In genomic region chr1:36323746-36324448, GRCm38 (mm10) we compare ENCODE assay signal across 8 mouse cellular contexts. TPM values are rescaled to one million over a fixed set of nuclear protein-coding genes. Genes with fewer than 3 reads are reported as not detected.
DNase-seq lines count a peak whose midpoint lies in the region; ATAC-seq and TF ChIP-seq lines count a peak whose summit lies in the region.

No protein-coding gene starts in this region.

- 44% methylated on average over 8 of the region's 8 CpGs for WGBS in heart, embryonic 11.5 days (ENCODE audit: insufficient replicate concordance)
- 34% methylated on average over 8 of the region's 8 CpGs for WGBS in heart, embryonic 14.5 days
- 25% methylated on average over 8 of the region's 8 CpGs for WGBS in stomach, postnatal 0 days

- H3K4me3 ChIP-seq in heart, embryonic 11.5 days (ENCODE audit: low read depth, low read length): no peak overlapping the region
- no peak overlapping the region for H3K4me3 ChIP-seq in ES-Bruce4 (ENCODE audit: low read depth, low read length)
- H3K4me3 ChIP-seq in heart, embryonic 14.5 days (ENCODE audit: control insufficient read depth in 1 of 2, insufficient read depth in 1 of 2, low read depth in 1 of 2, low read length in 2 of 2): no peak overlapping the region
- H3K4me3 ChIP-seq in stomach, postnatal 0 days (ENCODE audit: low read depth, low read length): no peak overlapping the region

- H3K36me3 ChIP-seq in heart, embryonic 11.5 days (ENCODE audit: control insufficient read depth, insufficient read depth, low read length): peaks cover 3% of the 10 kb centered on the region; the same call in 1 of the 2 replicates
- H3K36me3 ChIP-seq in ES-Bruce4 (ENCODE audit: control insufficient read depth, insufficient read depth, low read length, poor library complexity, severe bottlenecking): no peaks in the 10 kb centered on the region
- peaks cover 40% of the 10 kb centered on the region for H3K36me3 ChIP-seq in heart, embryonic 14.5 days (ENCODE audit: control insufficient read depth, insufficient read depth, low read length)
- H3K36me3 ChIP-seq in stomach, postnatal 0 days (ENCODE audit: control insufficient read depth, insufficient read depth, low read length): no peaks in the 10 kb centered on the region; the same call in 1 of the 2 replicates

- H3K27ac ChIP-seq in heart, embryonic 11.5 days (ENCODE audit: low read depth, low read length): no peak overlapping the region
- no peak overlapping the region for H3K27ac ChIP-seq in ES-Bruce4 (ENCODE audit: insufficient read depth, low read length)
- no peak overlapping the region for H3K27ac ChIP-seq in heart, embryonic 14.5 days (replicated peaks in 1 of 2; ENCODE audit: control insufficient read depth in 1 of 2, insufficient read depth in 1 of 2, low read depth in 2 of 2, low read length in 2 of 2)
- no peak overlapping the region for H3K27ac ChIP-seq in stomach, postnatal 0 days (replicated peaks)

- TF ChIP-seq POLR2A in ES-Bruce4 (IDR thresholded peaks at IDR 0.05; ENCODE audit: insufficient read depth, low read length): no peak

- no peak overlapping the region for H3K9ac ChIP-seq in heart, embryonic 11.5 days (ENCODE audit: low read depth, low read length)
- H3K9ac ChIP-seq in ES-Bruce4 (ENCODE audit: low read depth, poor library complexity, severe bottlenecking): no peak overlapping the region
- H3K9ac ChIP-seq in heart, embryonic 14.5 days (ENCODE audit: low read length): no peak overlapping the region
- H3K9ac ChIP-seq in stomach, postnatal 0 days (ENCODE audit: low read length): no peak overlapping the region

- no peak for ATAC-seq in heart, embryonic 11.5 days (replicated peaks; ENCODE audit: insufficient number of reproducible peaks, low FRiP score, low TSS enrichment)
- ATAC-seq in common myeloid progenitor, adult 5-6 weeks (replicated peaks; ENCODE audit: low read depth, poor library complexity, severe bottlenecking): peak; percentile 77
- peak; percentile 25; the same call in 1 of the 2 replicates for ATAC-seq in heart, embryonic 14.5 days (ENCODE audit: insufficient number of reproducible peaks, insufficient read depth, low FRiP score, low read depth)
- ATAC-seq in stomach, postnatal 0 days (ENCODE audit: low FRiP score, low TSS enrichment): peak; percentile 70

- H3K27me3 ChIP-seq in heart, embryonic 11.5 days (ENCODE audit: control insufficient read depth, insufficient read depth, low read length): no peaks in the 10 kb centered on the region
- H3K27me3 ChIP-seq in ES-Bruce4 (ENCODE audit: control insufficient read depth, insufficient read depth, low read length, poor library complexity, severe bottlenecking): no peaks in the 10 kb centered on the region
- H3K27me3 ChIP-seq in heart, embryonic 14.5 days (ENCODE audit: control insufficient read depth, insufficient read depth, low read length): no peaks in the 10 kb centered on the region
- no peaks in the 10 kb centered on the region for H3K27me3 ChIP-seq in stomach, postnatal 0 days (ENCODE audit: control insufficient read depth, insufficient read depth, low read length)

- 0 out of 2 replicates have a peak, but pooled peaks cover 9% of the 10 kb centered on the region for H3K4me1 ChIP-seq in heart, embryonic 11.5 days (ENCODE audit: control insufficient read depth, insufficient read depth, low read length)
- no peaks in the 10 kb centered on the region for H3K4me1 ChIP-seq in ES-Bruce4 (ENCODE audit: control insufficient read depth, insufficient read depth, low read length)
- H3K4me1 ChIP-seq in heart, embryonic 14.5 days (ENCODE audit: control insufficient read depth in 2 of 2, insufficient read depth in 2 of 2, low read length in 2 of 2): peaks cover 4 to 16% of the 10 kb centered on the region in 2 experiments; a peak in 2 of 4 replicates
- no peaks in the 10 kb centered on the region for H3K4me1 ChIP-seq in stomach, postnatal 0 days (replicated peaks; ENCODE audit: control insufficient read depth, insufficient read depth)

- TF ChIP-seq CTCF in ES-Bruce4 (IDR thresholded peaks at IDR 0.05; ENCODE audit: low read depth, low read length): peak; percentile 55
- peak; percentile 84 for TF ChIP-seq CTCF in stomach, postnatal 0 days (IDR thresholded peaks at IDR 0.05; ENCODE audit: low read depth)

- TF ChIP-seq EP300 in ES-Bruce4 (IDR thresholded peaks at IDR 0.05; ENCODE audit: insufficient read depth, low read depth, low read length): no peak
- TF ChIP-seq EP300 in stomach, postnatal 0 days (optimal IDR thresholded peaks at IDR 0.05): no peak

- H3K4me2 ChIP-seq in heart, embryonic 11.5 days: no peak overlapping the region
- no peak overlapping the region for H3K4me2 ChIP-seq in heart, embryonic 14.5 days (ENCODE audit: low read length)
- no peak overlapping the region for H3K4me2 ChIP-seq in stomach, postnatal 0 days (replicated peaks; ENCODE audit: low read depth)

- H3K9me3 ChIP-seq in heart, embryonic 11.5 days (replicated peaks; ENCODE audit: control insufficient read depth, low read length): no peaks in the 10 kb centered on the region
- H3K9me3 ChIP-seq in ES-Bruce4 (replicated peaks; ENCODE audit: control insufficient read depth, insufficient read depth, low read length, poor library complexity, severe bottlenecking): no peaks in the 10 kb centered on the region
- no peaks in the 10 kb centered on the region for H3K9me3 ChIP-seq in heart, embryonic 14.5 days (ENCODE audit: control insufficient read depth, low read length)
- H3K9me3 ChIP-seq in stomach, postnatal 0 days (ENCODE audit: control insufficient read depth, low read length): no peaks in the 10 kb centered on the region

- DNase-seq in heart, adult 11 months: peak; percentile 95
- DNase-seq in kidney, postnatal 14 days: peak; percentile 75
- peak; percentile 81 for DNase-seq in lung, postnatal 10 days
- peak; percentile 66 for DNase-seq in stomach, postnatal 0 days (ENCODE audit: low spot score)

RNA-seq across cellular contexts. Expression of gene Arid5a, which starts 16.4 kb away (rescaled TPM):
- 5.6 and 8.1 TPM in 2 replicates for polyA plus RNA-seq in heart, embryonic 11.5 days (2014; fragmentation: Nextera tagmentation; extraction: Ambion mirVana)
- 3.5 and 4.1 TPM in 2 replicates for polyA plus RNA-seq in ES-Bruce4 (2011; ENCODE audit: insufficient read depth, insufficient read length, low read depth, missing spikeins)
- total RNA-seq in common myeloid progenitor, adult 5-6 weeks (2017): 14.2 and 23.1 TPM in 2 replicates
- polyA plus RNA-seq in heart, embryonic 14.5 days (2014; fragmentation: Nextera tagmentation; extraction: Ambion mirVana): 10.3 and 12.5 TPM in 2 replicates
- 4.0 and 4.1 TPM in 2 replicates for polyA plus RNA-seq in stomach, postnatal 0 days (2015; fragmentation: Nextera tagmentation; extraction: Ambion mirVana)

RNA-seq across cellular contexts. Expression of gene Kansl3, which starts 45.1 kb away (rescaled TPM):
- 36.5 and 36.8 TPM in 2 replicates for polyA plus RNA-seq in heart, embryonic 11.5 days (2014; fragmentation: Nextera tagmentation; extraction: Ambion mirVana)
- polyA plus RNA-seq in ES-Bruce4 (2011; ENCODE audit: insufficient read depth, insufficient read length, low read depth, missing spikeins): 48.2 and 48.4 TPM in 2 replicates
- total RNA-seq in common myeloid progenitor, adult 5-6 weeks (2017): 25.7 and 47.6 TPM in 2 replicates
- polyA plus RNA-seq in heart, embryonic 14.5 days (2014; fragmentation: Nextera tagmentation; extraction: Ambion mirVana): 40.8 and 43.4 TPM in 2 replicates
- polyA plus RNA-seq in stomach, postnatal 0 days (2015; fragmentation: Nextera tagmentation; extraction: Ambion mirVana): 16.2 and 18.0 TPM in 2 replicates

RNA-seq across cellular contexts. Expression of gene Fer1l5, which starts 48.2 kb away (rescaled TPM):
- polyA plus RNA-seq in heart, embryonic 11.5 days (2014; fragmentation: Nextera tagmentation; extraction: Ambion mirVana): 0.38 and 0.84 TPM in 2 replicates
- polyA plus RNA-seq in ES-Bruce4 (2011; ENCODE audit: insufficient read depth, insufficient read length, low read depth, missing spikeins): not detected in 2 replicates
- total RNA-seq in common myeloid progenitor, adult 5-6 weeks (2017): not detected in 2 replicates
- polyA plus RNA-seq in heart, embryonic 14.5 days (2014; fragmentation: Nextera tagmentation; extraction: Ambion mirVana): 0.61 and 0.63 TPM in 2 replicates
- 0.13 and 0.21 TPM in 2 replicates for polyA plus RNA-seq in stomach, postnatal 0 days (2015; fragmentation: Nextera tagmentation; extraction: Ambion mirVana)

RNA-seq across cellular contexts. Expression of gene Neurl3, which starts 49.4 kb away (rescaled TPM):
- 1.9 and 2.6 TPM in 2 replicates for polyA plus RNA-seq in heart, embryonic 11.5 days (2014; fragmentation: Nextera tagmentation; extraction: Ambion mirVana)
- not detected in 2 replicates for polyA plus RNA-seq in ES-Bruce4 (2011; ENCODE audit: insufficient read depth, insufficient read length, low read depth, missing spikeins)
- 20.1 and 22.6 TPM in 2 replicates for total RNA-seq in common myeloid progenitor, adult 5-6 weeks (2017)
- 4.6 and 5.2 TPM in 2 replicates for polyA plus RNA-seq in heart, embryonic 14.5 days (2014; fragmentation: Nextera tagmentation; extraction: Ambion mirVana)
- 24.4 TPM in 2 replicates for polyA plus RNA-seq in stomach, postnatal 0 days (2015; fragmentation: Nextera tagmentation; extraction: Ambion mirVana)
